Mouse (Mus musculus): Measurements from ENCODE around the gene Sez6l2.

The Sez6l2 gene

GRCm38 (mm10) chr7:126961095-126961494, 10.7 kb downstream of the Sez6l2 start:
- DNase-seq (ENCODE audit: low spot score), result no peak

- no peak for DNase-seq (ENCODE audit: low spot score)
Observed at GRCm38 (mm10) chr7:126961965-126962364, 11.6 kb downstream of the Sez6l2 start.

- DNase-seq (ENCODE audit: low spot score), result peak; percentile 77
Observed at GRCm38 (mm10) chr7:126963548-126964286, 13.4 kb downstream of the Sez6l2 start.

DNA sequence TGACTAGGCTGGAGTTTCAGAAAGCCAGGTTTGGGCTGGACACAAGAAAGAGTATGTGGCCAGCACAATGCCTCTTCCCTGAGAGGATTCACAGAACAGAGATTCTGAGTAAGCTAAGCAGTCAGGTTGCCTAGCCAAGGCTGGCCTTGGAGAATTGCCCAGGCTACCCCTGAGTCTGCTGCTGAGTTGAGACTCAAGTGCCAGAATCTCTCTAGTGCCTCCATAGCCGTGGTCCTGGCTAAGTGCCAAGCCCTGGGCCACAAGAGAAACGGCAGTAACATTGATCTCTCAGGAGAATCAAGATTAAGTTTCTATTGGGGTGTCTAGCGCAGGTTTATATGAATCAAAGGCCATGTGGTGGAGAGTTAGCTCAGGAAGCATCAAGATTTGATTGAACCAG, 15.2 kb downstream of the Sez6l2 start:
- no peak for DNase-seq (ENCODE audit: low spot score)

DNA sequence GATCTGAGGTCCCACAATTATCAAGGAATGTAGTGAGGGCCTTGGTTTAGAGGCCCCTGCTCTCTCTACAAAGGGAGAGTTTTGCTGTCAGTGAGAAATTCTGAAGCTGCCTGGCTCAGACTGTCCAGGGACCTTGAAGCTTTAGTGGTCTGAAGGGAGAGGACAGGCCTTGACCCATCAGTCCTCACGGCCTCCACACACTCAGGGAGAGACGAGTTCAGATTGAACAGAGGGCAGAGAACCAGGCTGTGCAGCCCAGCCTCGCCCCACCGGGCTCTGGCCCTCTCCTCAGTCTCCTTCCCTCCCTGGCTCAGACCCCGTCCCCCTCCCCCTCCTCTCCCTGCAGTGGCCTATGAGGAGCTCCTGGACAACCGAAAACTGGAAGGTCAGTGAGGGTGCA, 17.0 kb downstream of the Sez6l2 start:
- DNase-seq (ENCODE audit: low spot score), result no peak

DNA sequence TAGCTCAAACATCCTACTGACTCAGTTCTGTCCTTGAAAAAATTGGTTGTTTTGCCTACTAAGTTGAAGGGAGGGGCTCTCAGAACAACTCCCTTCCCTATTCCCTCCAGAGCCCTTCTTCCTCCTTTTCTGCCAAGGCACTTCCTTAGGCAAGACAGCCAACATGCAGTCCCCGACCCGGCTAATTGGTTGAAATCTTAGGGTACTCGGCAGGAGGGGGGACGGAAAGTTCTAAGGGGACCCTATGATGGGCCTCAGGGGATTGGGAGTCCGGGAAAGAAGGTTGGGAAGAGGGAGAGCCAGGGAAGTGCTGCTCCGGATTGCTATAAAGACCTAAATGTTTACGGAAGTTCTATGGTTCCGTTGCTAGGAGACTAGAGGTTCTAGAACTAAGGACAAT, 25.1 kb downstream of the Sez6l2 start:
- no peak for DNase-seq (ENCODE audit: low spot score)

DNA sequence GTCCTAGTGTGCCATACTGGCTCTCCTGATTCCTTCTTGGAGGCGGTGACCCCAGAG, 25.4 kb downstream of the Sez6l2 start, which contains the start of gene Cdipt:
Cdipt (plus strand) TSS at position 22 of the 57 bp plus-strand sequence.
- DNase-seq (ENCODE audit: low spot score), result no peak

- DNase-seq (ENCODE audit: low spot score), result peak; percentile 99
Observed at GRCm38 (mm10) chr7:126975950-126976866, 25.8 kb downstream of the Sez6l2 start, which contains the start of gene Cdiptos. Gene Cdiptos (minus strand): TSS chr7:126976098.

GRCm38 (mm10) chr7:126976878-126977459, 26.6 kb downstream of the Sez6l2 start:
- DNase-seq (ENCODE audit: low spot score), result no peak

DNA sequence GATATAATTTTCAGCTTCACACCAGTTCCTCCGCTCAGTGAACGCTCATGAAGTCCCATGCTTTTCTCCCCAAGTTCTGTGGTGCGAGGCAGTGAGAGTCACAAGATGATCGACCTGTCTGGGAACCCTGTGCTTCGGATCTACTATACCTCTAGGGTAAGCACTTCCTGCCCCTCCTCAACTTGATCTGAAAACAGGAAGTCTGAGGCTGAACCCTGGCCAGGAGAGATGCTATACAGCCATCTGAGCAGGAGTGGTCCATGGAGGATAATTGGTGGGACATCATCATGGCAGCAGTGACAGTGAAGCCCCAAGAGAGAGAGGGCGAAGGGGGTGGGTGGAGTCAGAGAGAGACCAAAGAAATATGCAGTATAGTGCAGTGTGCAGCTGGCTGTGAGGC, 28.5 kb downstream of the Sez6l2 start:
- DNase-seq (ENCODE audit: low spot score), result no peak

DNA sequence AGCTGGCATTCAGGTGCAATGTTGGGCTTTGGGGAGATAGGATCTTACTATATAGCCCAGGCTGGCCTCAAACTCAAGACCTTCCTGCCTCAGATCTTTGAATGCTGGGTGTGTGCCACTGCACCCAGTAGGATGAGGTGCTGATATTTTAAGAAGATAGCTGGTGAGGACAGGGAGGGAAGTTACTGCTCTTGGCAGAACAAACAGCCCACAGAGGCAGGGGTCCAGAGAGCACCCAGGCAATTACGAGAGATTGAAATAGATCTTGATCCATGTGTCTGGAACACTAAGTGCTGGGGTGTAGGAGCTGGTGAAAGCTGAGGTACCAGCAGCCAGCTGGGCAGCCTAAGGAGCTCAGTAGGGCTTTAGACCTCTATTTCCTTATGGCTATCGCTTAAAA, 31.2 kb downstream of the Sez6l2 start:
- no peak for DNase-seq (ENCODE audit: low spot score)

DNA sequence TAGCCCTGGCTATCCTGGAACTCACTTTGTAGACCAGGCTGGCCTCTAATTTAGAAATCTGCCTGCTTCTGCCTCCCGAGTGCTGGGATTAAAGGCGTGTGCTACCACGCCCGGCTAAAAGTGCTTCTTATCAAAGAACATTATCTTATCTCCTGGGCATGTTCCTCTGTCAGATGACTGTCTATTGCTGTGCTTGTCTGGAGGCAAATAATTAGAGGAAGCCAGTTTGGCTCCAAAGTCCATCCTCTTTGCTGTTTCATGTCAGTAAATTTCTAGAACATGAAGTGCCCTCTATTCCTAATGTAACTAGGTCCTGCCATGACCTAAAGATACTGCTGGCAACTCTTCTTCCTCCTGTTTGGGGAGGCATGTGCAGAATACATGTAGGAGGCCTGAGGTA, 31.7 kb downstream of the Sez6l2 start:
- no peak for DNase-seq (ENCODE audit: low spot score)

GRCm38 (mm10) chr7:126983113-126983512, 32.8 kb downstream of the Sez6l2 start:
- no peak for DNase-seq (ENCODE audit: low spot score)

- no peak for DNase-seq (ENCODE audit: low spot score)
Observed at GRCm38 (mm10) chr7:126984667-126985444, 34.5 kb downstream of the Sez6l2 start.

DNA sequence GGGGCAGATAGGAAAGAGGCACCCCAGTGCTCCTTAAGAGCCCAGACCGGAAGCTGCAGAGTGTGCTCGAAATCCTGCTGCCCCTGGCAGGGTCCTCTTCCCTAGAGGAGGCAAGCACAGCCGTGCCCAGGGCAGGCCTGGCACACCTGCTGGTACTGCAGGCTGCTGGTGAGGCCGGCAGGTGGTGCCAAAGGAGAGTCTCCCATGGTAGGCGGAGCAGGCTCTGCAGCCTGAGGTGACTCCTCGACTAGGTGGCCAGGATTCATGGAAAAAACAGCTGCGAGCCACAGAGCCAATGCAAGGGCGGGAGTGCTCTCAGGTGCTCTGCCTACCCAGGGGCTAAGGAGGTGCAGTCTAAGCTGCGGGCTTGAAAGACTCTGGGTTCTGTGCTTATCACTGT, 36.0 kb downstream of the Sez6l2 start:
- DNase-seq (ENCODE audit: low spot score), result no peak

DNA sequence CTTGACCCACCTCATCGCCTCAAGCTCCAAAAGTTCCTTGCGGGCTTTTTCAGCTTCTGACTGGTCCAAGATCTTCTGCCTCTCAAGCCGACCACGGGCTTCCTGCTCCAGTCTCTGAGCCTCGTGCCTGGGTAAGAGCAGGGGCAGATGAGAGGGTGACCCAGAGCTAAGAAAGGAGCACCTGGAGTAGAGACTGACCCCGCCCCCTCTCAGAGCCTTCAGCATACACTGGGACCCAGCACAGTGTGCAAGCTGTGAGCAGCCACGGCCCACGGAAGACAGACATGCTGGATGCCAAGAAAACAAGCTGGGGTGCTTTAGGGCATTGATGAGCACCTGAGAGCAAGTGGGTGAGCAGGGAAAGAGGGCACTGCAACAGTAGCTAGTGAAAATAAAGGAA, 38.5 kb downstream of the Sez6l2 start:
- no peak for DNase-seq (ENCODE audit: low spot score)

- no peak for DNase-seq (ENCODE audit: low spot score)
Observed at GRCm38 (mm10) chr7:126996449-126996848, 46.1 kb downstream of the Sez6l2 start.

GRCm38 (mm10) chr7:126999568-126999967, 49.2 kb downstream of the Sez6l2 start:
- no peak for DNase-seq (ENCODE audit: low spot score)

GRCm38 (mm10) chr7:127003620-127004019, 53.3 kb downstream of the Sez6l2 start:
- no peak for DNase-seq (ENCODE audit: low spot score)

- no peak for DNase-seq (ENCODE audit: low spot score)
Observed at GRCm38 (mm10) chr7:127004122-127004875, 53.9 kb downstream of the Sez6l2 start.

DNA sequence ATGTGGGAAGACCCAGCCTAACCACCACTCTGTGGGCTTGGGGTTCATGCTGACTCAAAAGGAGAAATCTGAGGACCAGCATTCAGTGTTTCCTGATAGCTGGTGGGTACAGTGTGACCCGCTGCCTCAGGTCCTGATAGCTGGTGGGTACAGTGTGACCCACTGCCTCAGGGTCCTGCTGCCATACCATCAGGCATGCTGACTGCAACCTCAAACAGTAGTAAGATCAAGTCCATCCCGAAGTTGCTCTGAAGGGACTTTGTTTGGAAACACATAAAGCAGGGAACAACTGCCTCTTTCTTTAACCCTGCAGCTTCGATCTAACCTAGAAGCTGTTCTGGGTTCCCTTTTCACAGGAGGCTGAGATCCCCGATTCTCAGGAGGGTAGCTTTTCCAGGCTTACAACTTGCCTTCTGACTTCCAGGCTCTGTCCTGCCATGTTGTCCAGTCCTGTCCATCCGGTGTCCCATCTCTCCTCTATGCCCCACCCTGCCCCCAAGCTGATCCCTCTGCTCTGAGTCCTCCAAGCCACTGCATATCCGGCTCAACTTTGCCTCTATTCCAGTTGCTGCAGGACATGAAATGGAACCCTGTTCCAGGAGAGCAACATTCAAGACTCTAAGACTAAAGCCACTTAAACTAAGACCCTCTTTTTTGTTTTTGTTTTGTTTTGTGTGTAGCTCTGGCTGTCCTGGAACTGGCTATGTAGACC, 57.1 kb downstream of the Sez6l2 start:
- DNase-seq (ENCODE audit: low spot score), result no peak

All from embryo, embryonic 10 days (tissue).